Mouse (Mus musculus) neural tube, embryonic 10.5 days (tissue): Measurements from ENCODE around the gene Nkpd1.

Experiments
- DNase-seq: peaks from one replicate; pipeline ENCODE4 v3.0.0-alpha.2; 2017; ENCODE audit warnings: low spot score; ENCODE audit errors: extremely low spot score

Gene Nkpd1

DNA sequence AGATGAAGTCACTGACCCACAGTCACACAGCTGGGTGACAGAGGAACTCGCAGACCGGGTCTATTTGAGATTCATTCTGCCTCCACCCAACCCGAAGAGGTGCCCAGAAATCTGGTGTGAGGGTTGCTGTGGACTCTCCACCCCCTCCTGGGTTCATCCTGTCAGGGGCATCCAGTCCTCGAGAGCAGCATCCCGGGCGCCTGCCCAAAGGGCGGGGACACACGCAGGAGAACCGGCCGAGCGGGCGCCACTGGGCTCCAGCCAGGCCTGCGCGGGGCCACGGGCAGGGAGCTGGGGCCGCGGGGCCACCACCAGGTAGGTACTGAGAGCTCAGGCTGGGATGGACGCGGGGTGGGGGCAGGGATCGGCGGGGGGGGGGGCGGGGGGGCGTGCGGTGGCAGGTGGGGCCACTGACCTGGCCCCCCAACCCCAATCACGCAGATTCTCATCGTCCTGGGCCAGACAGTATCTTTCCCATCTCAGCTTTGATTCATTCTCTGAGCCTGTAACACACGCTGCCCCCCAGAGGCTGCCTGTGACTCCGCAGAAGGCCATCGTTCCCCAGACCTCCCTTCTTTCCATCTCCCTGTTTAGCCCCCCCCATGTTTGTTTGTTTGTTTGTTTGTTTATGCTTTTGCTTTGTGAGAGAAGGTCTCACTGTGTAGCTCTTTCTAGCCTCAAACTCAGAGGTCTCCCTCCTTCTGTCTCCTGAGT, at the start of gene Nkpd1:
Gene Nkpd1, plus strand, starts transcription at position 187 of the 714 bp plus-strand sequence.
- DNase-seq = no peak

DNA sequence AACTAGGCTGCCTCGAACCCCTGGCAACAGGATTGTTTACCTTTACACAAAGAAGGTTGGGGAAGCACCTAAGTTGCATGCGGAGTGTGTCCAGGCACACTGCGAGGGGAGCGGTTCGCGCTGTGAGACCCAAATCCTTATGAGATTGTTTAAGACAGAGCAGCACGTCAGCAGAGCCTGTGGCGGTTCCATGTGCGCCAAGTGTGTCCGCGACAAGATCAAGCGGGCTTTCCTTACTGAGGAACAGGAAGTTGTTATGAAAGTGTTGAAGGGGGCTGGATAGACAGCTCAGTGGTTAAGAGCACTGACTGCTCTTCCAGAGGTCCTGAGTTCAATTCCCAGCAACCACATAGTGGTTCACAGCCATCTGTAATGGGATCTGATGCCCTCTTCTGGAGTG, 49.4 kb upstream of the Nkpd1 start:
- no peak for DNase-seq

DNA sequence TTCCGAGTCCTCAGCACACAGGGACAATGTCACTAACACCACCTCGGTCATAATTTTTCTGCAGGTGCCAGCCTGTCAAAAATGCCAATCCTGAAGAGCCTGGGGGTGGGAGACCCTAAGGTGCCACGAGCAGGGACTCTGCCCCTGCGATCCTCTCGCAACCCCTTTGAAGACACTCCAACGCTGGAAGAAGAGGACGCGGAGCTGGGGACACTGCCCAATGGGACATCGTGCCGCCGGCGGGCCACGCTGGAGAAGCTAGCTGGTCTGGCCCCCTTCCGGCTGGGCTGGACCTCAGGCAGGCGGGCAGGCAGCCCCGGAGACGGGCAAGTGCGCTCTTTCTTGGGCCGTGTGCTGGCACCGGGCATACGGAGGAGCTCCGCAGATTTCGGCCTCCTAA, 48.2 kb upstream of the Nkpd1 start:
- DNase-seq = no peak

DNA sequence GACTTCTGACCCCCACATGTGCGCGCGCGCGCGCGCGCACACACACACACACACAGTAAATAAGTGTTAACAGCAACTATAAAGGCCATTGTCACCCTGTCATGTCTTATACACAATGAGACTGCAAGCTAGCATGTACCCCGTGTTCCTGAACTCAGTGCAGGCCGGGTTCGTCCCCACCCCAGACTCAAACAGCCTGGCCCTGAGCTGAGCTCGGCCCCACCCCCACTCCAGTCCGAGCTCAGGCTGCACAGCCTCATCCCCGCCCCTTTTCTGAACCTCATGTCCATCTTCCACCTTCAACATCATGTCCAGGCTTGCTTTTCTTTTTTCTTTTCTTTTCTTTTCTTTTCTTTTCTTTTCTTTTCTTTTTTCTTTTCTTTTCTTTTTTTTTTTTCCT, 47.3 kb upstream of the Nkpd1 start:
- no peak for DNase-seq

DNA sequence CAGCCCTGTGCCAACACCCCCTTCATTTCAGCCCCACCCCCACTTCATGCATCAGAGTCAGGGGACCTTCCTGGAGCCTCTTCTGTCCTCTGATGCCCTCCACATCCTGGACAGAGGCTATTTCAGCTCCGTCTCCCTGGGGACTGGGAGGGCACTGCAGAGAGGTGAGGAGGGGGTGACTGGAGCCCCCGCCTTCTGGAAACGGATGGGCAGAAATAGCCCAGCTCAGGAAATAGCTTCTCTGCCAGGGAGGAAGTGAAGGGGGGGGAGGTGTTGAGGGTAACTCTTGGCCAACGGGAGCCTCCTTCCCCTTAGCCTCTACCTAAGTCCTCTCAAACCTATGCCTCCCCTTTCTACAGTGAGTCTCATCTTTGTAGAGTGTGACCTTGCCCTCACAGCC, 45.2 kb upstream of the Nkpd1 start:
- DNase-seq = no peak

DNA sequence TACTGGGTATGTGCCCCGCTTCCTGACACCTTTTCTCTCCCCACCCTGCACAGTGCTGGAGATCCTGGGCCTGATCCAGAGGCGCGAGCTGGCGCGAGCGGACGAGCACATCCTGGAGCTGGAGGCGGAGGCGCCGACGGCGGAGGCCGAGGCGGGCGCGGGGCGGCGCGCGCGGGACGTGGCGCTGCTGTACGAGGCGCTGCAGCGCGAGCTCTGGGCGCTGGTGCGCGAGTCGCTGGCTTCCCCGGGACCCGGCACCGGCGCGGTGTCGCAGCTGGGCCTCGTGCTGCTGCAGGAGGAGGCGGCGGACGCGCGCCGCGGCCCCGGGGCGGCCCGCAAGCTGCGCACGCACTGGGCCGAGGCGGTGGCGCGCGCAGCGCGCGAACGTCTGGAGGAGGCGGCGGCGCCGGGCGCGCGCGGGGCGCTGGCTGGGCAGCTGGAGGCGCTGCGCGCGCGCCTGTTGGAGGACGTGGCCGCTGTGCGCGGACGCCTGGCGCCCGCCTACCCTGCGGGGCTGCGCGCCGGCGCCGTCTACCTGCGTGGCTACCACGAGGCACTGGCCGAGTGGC, 43.7 kb upstream of the Nkpd1 start:
- peak; percentile 77 for DNase-seq

DNA sequence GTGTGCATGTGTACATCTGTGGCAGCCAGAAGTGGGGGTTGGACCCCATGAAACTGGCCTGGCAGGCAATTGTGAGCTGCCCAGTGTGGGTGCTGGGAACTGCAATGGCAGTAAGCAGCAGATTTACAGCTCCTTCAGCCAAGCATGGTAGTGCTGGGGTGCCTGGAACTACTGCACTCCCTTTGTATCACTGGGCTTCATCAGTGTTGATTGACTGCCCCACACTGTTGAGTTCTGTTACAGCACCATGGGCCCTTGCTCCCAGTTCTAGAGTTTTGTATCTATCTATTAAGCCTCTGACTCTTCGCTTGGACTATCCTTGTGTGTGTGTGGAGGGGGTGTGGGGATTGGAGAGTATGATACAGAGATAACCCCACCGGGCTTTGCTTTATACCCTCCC, 40.6 kb upstream of the Nkpd1 start:
- DNase-seq = no peak

DNA sequence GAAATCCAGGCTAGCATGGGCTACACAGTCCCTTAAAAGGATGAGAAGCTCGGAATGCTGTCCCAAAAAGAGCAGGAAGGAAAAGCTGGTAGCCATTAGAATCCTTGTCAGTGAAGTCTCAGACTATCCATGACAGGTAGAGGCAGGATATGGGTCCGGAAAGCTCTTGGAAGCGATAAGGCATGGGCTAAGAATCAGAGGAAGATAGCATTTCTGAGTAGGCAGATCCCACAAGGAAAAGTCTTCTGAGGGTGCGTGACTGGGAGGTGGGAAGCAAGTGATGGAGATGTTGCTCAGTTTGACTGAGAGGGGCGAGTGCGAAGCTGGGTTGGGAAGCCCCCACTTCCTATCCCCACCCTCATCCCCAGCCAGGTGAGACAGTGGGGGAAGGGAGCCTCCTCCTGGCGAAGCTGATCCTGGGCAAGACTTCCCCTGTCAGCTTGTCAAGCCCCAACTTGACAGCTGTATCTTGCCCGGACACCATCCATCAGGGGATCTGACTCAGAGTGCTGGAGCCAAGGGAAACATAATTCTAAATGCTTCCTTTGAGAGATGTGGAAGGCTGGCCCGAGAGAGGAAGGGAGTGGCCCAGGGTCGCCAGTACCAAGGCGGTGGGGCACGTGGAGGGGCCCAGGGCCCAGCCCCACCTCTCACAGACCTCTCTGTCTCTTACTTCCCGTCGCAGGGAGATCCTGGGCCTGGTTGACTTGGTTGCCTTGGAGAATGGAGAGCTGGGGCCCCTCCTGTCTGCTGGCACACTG, 39.8 kb upstream of the Nkpd1 start:
- no peak for DNase-seq

DNA sequence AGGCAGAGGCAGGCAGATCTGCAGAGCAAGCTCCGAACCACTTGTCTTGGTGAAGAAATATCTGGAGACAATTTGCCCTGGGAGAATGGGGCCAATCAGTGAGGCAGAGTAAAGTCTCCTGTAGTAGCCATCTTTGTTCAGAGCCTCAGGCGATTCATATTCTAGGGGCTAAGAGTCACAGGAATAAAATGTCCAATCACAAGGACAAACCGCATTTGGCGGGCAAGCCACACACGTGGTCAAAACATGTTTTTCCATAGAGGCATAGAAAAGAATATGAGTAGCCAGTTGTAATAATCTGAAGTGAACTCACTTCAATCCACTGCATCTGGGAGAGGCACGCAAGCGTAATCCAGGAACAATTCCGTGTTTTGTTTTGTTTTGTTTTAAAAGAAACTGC, 34.4 kb upstream of the Nkpd1 start:
- no peak for DNase-seq

DNA sequence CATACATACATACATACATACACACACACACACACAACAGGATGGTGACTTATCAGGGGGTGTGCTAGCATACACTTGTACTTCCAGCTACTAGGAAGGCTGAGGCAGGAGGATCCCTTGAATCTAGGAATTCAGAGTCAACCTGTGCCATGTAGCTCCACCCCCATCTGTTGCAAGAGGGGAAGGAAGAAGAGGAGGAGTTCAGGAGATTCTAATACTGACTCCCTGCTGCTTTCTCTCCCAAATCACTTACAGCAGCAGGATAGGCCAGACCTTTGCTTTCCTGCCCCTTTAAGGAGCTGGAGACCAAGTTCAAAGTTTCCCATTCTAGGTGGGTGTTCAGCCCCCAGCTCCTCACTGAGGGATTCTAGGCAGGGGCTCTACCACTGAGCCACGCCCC, 32.1 kb upstream of the Nkpd1 start:
- DNase-seq = no peak

DNA sequence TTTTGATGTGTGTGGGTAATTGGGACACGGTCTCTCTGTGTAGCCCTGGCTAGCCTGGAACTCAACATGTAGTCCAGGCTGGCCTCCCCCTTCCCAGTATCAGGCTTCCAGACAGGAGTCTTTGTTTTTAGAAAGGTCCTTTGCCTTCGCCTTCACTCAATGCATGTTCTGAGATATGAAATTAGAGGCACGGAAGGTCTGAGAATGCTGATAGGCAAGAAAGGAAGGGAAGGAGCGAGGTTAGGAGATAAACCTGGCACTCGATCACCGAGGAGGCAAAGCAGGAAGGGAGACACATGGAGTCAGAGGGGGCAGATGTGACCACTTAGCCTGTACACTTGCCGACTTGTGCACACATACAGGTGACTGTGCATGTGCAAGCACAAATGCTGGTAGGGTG, 31.1 kb upstream of the Nkpd1 start:
- no peak for DNase-seq

DNA sequence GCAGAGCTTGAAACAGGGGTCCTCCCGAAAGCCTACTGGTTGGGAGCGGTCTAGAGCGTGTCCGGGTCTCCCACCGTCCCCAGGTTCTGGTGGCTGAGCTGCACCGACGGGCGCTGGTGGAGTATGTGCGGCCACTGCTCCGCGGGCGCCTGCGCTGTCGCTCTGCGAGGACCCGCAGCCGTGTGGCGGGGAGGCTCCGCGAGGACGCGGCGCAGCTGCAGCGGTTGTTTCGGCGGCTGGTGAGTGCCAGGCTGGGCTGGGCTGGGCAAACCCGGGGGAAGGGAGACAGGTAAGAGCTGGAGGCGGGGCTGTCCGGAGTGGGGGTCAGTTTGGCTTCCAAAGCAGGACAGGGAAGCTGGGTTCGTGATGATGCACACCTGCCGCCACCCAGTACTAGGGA, 28.1 kb upstream of the Nkpd1 start:
- DNase-seq = no peak

DNA sequence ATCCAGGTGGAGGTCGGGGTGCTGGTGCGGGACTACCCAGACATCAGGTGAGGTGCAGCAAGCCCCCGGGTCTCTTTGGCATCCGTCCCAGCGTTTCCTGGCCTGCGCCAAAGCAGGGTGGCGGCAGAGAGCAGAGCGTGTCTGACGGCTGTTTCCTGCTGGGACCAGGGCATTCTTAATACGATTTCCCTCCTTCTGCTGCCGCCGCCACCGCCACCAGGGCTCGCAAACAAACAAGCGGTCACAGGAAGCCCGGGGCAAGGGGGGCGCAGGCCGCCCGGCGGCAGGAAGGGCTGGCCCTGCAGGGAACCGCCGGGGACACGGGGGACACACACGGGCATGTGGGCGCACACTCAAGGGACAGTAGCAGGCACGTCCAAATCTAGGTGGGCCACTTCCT, 25.9 kb upstream of the Nkpd1 start:
- DNase-seq = peak; percentile 40

DNA sequence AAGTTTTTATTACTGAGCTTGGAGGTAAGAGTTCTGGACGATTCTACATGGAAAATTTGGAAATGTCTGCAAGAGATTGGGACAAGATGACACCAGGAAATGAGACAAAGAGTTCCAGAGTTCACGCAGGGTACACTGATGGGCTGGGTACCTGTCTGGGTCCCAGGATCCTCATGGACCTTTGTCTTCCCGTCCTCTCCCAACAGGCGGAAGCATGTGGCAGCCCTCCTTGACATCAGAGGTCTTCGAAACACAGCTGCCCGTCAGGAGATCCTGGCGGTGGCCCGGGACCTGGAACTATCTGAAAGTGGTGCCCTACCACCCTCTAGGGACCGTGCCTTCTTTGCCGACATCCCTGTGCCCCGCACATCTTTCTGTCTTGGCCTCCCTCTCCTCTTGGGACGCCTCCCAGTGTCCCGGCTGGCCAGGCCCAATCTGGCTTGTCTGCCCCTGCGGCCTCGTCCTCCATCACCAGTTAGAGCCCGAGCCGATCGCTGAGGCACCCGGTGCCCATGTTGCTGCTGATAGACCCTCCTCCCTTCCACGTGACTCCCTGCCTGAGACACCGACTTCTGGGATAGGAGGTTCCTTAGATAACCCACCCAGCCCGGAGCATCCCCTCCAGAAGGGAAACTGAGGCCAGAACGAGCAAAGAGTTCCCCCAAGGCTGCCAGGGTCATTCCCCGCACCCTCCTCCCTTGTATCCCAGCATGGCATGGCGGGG, 22.7 kb upstream of the Nkpd1 start:
- no peak for DNase-seq

DNA sequence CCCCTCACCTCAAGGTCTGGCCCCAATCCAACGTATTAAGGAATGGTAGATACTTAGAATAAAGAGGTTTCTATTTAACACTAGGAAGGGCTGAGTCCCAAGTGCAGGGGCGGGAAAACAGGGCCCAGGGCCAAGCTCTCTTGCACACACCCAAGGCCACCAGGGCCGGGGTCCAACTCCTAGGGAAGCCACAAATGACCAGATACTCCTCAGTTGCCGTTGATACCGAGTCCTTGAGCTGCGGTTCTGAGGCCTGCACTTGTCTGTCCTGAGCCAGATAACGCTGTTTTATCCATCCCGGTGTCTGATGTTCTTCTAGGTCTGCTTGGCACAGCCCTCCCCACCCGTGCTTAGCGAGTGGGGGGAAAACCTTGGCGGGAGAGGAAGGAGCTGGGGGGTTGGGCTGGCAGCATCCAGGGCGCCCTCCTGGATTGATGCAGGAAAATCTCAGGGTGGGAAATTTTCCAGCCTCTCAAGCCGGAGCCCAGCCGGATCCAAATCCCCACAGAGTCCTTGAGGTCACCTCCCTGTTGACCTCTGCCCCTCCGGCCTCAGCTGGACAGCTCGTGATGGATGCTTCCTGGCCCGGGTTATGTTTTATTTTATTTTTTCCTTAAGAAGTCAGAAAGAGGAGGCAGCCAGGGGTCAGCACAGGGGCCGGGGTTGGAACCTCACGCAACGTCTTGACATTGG, 22.0 kb upstream of the Nkpd1 start:
- DNase-seq = no peak

DNA sequence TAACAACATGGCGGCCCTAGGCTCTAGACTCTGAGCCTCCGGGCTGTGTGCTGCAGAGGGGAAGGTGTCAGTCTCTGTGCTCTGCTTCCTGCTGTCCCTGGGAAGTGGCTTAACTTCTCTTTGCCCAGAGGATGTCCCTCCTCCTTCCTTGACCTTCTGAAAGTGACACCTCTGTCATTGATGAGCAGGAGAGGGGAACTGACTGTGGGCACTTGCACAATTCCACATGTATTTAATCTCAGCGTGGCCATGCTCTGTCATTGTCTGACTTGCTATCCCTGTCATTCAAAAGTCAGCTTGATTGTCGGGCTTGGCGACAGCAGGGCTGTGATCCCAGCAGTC, 21.5 kb upstream of the Nkpd1 start:
- DNase-seq = no peak

DNA sequence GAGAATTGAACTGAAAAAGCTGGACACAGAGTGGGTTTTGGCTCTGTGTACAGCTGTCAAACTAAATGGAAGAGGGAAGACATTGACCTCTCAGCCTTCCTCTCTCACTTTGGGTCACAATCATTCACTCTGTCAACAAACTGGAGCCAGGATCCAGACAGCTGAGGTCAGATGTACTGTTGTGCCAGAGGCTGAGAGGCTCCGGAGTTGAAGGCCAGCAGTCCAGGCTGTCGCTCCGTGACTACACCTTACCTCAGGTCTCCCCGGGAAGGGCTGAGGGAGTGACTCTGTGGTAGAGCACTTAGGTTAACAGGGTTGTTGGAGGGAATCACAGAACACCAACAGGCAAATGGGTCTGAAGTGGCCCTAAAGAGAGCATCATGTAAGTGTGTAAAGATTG, 19.3 kb upstream of the Nkpd1 start:
- no peak for DNase-seq

DNA sequence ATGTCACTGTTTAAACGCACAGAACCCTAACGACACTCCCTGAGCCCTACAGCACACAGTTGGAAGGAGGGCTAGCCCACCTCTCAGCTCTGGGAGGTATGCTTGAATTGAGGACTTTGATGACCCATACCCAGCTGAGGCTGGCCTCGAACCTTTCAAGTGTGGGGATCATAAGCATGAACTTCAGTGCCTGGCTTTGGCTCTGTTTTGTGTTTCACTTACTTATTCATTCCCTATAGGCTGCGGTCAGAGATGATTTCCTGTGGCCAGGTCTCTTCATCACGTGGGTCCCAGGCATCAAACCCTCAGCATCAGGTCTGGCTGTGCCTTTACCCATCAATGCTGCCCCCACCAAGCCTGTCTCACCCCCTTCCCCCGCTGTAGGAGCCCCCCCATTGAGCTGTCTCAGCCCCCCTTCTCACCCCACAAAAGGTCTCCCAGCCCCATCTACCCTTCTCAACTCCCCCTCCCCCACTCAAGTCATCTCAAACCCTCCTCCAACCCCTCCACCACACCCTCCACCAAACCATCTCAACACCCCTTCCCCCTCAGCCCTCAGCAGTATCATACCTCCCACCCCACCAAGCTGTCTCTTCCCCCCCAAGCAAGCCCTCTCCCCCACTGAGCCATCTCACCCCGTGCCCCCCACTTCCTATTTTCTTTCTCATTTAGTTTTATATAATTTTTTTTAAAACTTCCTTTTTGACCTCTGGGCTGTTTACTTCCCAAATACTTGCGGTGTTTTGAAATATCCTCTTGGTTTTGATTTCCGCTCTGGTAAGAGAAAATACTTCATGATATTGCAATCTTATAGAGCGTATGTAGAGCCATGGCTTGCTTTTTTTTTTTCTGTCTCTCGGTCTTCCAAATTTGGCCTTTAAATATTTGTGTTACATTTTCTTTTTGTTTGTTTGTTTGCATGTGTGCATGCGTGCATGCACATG, 16.9 kb upstream of the Nkpd1 start:
- no peak for DNase-seq

DNA sequence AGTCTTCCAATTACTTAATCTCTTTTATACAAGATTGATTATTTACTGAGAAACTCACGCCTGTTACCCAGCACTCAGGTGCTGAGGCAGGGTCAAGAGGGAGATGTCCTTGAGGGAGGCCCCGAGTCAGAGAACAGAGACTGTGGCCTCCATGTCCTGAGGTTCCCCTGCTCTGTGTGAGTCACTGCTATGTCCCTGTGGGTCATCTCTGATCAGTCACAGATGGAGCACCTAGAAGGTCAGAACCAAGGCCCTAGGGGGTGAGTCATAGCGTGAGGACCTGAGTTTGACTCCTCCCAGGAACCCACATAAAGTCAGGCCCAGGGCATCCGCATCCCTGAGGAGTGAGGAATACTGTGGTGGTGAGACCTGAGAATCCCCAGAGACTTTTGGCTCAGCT, 16.0 kb upstream of the Nkpd1 start:
- no peak for DNase-seq

DNA sequence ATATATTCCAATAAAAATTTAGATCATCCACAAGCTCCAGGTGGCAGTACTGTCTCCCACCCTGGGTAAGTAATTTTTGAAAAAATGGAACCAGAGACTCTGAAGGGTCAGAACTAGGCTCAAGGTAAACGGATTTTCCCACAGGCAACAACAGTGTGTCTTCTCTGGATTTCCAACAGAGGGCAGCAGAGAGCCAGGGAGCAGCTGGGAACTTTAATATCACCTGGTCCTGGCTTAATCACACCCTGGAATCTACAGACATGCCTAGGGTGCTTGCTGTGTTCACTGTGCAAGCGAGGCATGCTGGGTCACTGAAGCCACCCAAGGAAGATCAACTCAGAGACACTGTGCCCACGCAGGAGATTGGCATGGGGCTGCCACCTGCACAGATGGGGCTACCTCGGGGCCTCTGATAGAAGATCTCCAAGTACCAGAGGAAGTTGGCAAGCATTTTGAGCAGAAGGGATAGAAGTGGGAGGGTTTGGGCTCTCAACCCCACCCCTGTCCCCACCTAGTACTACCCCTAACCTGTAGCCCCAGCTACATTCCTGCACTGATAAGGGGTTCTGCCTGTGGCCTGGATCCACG, 14.1 kb upstream of the Nkpd1 start:
- DNase-seq = no peak
